Mouse (Mus musculus) hindbrain, postnatal 0 days (tissue): Measurements from ENCODE around the gene 4833439L19Rik. TPM values are rescaled to one million over a fixed set of nuclear protein-coding genes. Genes with fewer than 3 reads are reported as not detected.
A peak's percentile ranks its signal among the peaks of the same experiment; 100 is the strongest.

ENCODE experiments used
- ATAC-seq: fragments of 200-750 bp; cut with Nextera tagmentation; 2 replicates; pipeline ENCODE4 v1.8.0; 2017; ENCODE audit warnings: mild to moderate bottlenecking, moderate TSS enrichment, moderate library complexity
- DNase-seq: peaks from one replicate; pipeline ENCODE4 v3.0.0-alpha.2; 2015; ENCODE audit warnings: low spot score
- H3K27ac ChIP-seq: fragments of 300-500 bp; sonication (generic); 2 replicates; pipeline ENCODE4 v1.5.1; 2014; ENCODE audit warnings: mild to moderate bottlenecking
- H3K27me3 ChIP-seq: fragments of 300-500 bp; sonication (generic); 2 replicates; pipeline ENCODE4 v1.6.1; 2014; ENCODE audit warnings: low read length, mixed read lengths; ENCODE audit not compliant: insufficient read depth
- H3K36me3 ChIP-seq: fragments of 300-500 bp; sonication (generic); 2 replicates; pipeline ENCODE4 v1.6.1; 2014; ENCODE audit warnings: low read length, mixed read lengths; ENCODE audit not compliant: insufficient read depth
- H3K4me1 ChIP-seq: fragments of 300-500 bp; sonication (generic); 2 replicates; pipeline ENCODE4 v1.6.1; 2014; ENCODE audit warnings: antibody characterized with exemption, low read length, mixed read lengths; ENCODE audit not compliant: insufficient read depth
- H3K4me2 ChIP-seq: fragments of 300-500 bp; sonication (generic); 2 replicates; pipeline ENCODE4 v1.6.1; 2014; ENCODE audit warnings: low read depth, mild to moderate bottlenecking, low read length, moderate library complexity, mixed read lengths
- H3K4me3 ChIP-seq: fragments of 300-500 bp; sonication (generic); 2 replicates; pipeline ENCODE4 v1.5.1; 2014; ENCODE audit warnings: low read length
- H3K9ac ChIP-seq: fragments of 300-500 bp; sonication (generic); replicated peaks from 2 replicates; pipeline ENCODE4 v1.6.1; 2014; ENCODE audit warnings: mild to moderate bottlenecking, low read length, moderate library complexity, mixed read lengths
- H3K9me3 ChIP-seq: fragments of 300-500 bp; sonication (generic); 2 replicates; pipeline ENCODE4 v1.6.1; 2016; ENCODE audit warnings: low read length, mixed read lengths
- CTCF ChIP-seq: IDR thresholded peaks from 2 replicates; pipeline ENCODE4 v1.5.1; 2016; ENCODE audit warnings: antibody characterized with exemption, control low read depth, low read depth
- WGBS: fragments of 180-500 bp; shearing (Covaris S2); extraction: QIAGEN DNeasy Blood & Tissue Kit; methylation state at CpG from one replicate; pipeline ENCODE4 v1.1.7; 2014; 5-methylcytosine and 5-hydroxymethylcytosine counted together
- polyA plus RNA-seq: library from polyadenylated mRNA; unstranded; fragments of >200 nt; fragmentation: Nextera tagmentation; extraction: Ambion mirVana; gene quantifications from 2 replicates; pipeline ENCODE4 v1.2.1, GENCODE M21; 2015
- total RNA-seq: library from RNA; depleted of rRNA; stranded (reverse); fragments of >200 nt; gene quantifications from 2 replicates; pipeline ENCODE4 v1.2.3, GENCODE M21; 2014

The 4833439L19Rik gene
- total and polyA plus RNA-seq, 2 experiments from 2014 or later = 231 to 278 TPM

- H3K4me3 ChIP-seq = 0 out of 2 replicates have a peak overlapping the region, but pooled peaks have one; percentile 19
Observed at GRCm38 (mm10) chr13:54608002-54608401, 42.8 kb upstream of the 4833439L19Rik start.

GRCm38 (mm10) chr13:54607204-54607603, 42.0 kb upstream of the 4833439L19Rik start:
- Histone ChIP-seq H3K4me3 (no peak overlapping the region), H3K4me2 (no peak overlapping the region), H3K9ac (no peak overlapping the region), H3K27me3 (no peaks in the 10 kb centered on the region), H3K4me1 (peaks cover 20% of the 10 kb centered on the region), H3K36me3 (0 out of 2 replicates have a peak, but pooled peaks cover 13% of the 10 kb centered on the region), H3K9me3 (no peaks in the 10 kb centered on the region), H3K27ac (no peak overlapping the region)
- WGBS = 72% methylated on average over 5 of the region's 5 CpGs
- TF ChIP-seq CTCF = no peak
- DNase-seq = no peak
- no peak for ATAC-seq

More at GRCm38 (mm10) chr13:54608002-54608401, 42.8 kb upstream of the 4833439L19Rik start:
- Histone ChIP-seq H3K4me1 (peaks cover 20% of the 10 kb centered on the region), H3K9ac (no peak overlapping the region), H3K27me3 (no peaks in the 10 kb centered on the region), H3K4me2 (peak overlapping the region; percentile 74), H3K9me3 (no peaks in the 10 kb centered on the region), H3K27ac (no peak overlapping the region), H3K36me3 (0 out of 2 replicates have a peak, but pooled peaks cover 13% of the 10 kb centered on the region)
- no peak for TF ChIP-seq CTCF
- DNase-seq (no peak), ATAC-seq (no peak)
- 45% methylated on average over 3 of the region's 3 CpGs for WGBS

GRCm38 (mm10) chr13:54605426-54605825, 40.2 kb upstream of the 4833439L19Rik start:
- no peak for TF ChIP-seq CTCF
- Histone ChIP-seq H3K4me3 (no peak overlapping the region), H3K4me2 (no peak overlapping the region), H3K9ac (no peak overlapping the region), H3K4me1 (peaks cover 20% of the 10 kb centered on the region), H3K36me3 (peaks cover 20% of the 10 kb centered on the region; the same call in 1 of the 2 replicates), H3K9me3 (no peaks in the 10 kb centered on the region), H3K27ac (no peak overlapping the region), H3K27me3 (no peaks in the 10 kb centered on the region)
- 78% methylated on average over 5 of the region's 5 CpGs for WGBS
- no peak for ATAC-seq
- no peak for DNase-seq

- WGBS = 52% methylated on average over 4 of the region's 4 CpGs
- Histone ChIP-seq H3K9me3 (no peaks in the 10 kb centered on the region), H3K9ac (no peak overlapping the region), H3K4me3 (no peak overlapping the region), H3K4me1 (peaks cover 13% of the 10 kb centered on the region), H3K27ac (no peak overlapping the region), H3K36me3 (peaks cover 20% of the 10 kb centered on the region; the same call in 1 of the 2 replicates), H3K27me3 (no peaks in the 10 kb centered on the region), H3K4me2 (no peak overlapping the region)
- TF ChIP-seq CTCF = no peak
- no peak for DNase-seq
- ATAC-seq = no peak
Observed at GRCm38 (mm10) chr13:54604221-54604620, 39.0 kb upstream of the 4833439L19Rik start.

- H3K4me3 ChIP-seq = no peak overlapping the region
- ATAC-seq = no peak
- H3K4me1 ChIP-seq = peaks cover 6% of the 10 kb centered on the region
- peak; percentile 16 for DNase-seq
- no peak overlapping the region for H3K27ac ChIP-seq
- no peaks in the 10 kb centered on the region for H3K9me3 ChIP-seq
- H3K27me3 ChIP-seq = no peaks in the 10 kb centered on the region
- peaks cover 21% of the 10 kb centered on the region; the same call in 1 of the 2 replicates for H3K36me3 ChIP-seq
- H3K4me2 ChIP-seq = no peak overlapping the region
- TF ChIP-seq CTCF = no peak
- no peak overlapping the region for H3K9ac ChIP-seq
Observed at GRCm38 (mm10) chr13:54603501-54603900, 38.3 kb upstream of the 4833439L19Rik start.

- WGBS = 53% methylated on average over 3 of the region's 3 CpGs
- Histone ChIP-seq H3K36me3 (peaks cover 23% of the 10 kb centered on the region; the same call in 1 of the 2 replicates), H3K4me3 (no peak overlapping the region), H3K4me1 (no peaks in the 10 kb centered on the region), H3K27ac (no peak overlapping the region), H3K9me3 (no peaks in the 10 kb centered on the region), H3K4me2 (no peak overlapping the region), H3K9ac (no peak overlapping the region), H3K27me3 (no peaks in the 10 kb centered on the region)
- no peak for TF ChIP-seq CTCF
- ATAC-seq (no peak), DNase-seq (no peak)
Observed at GRCm38 (mm10) chr13:54602639-54603111, 37.4 kb upstream of the 4833439L19Rik start.

- Histone ChIP-seq H3K27me3 (no peaks in the 10 kb centered on the region), H3K27ac (no peak overlapping the region), H3K9me3 (no peaks in the 10 kb centered on the region), H3K36me3 (peaks cover 18% of the 10 kb centered on the region; the same call in 1 of the 2 replicates), H3K4me3 (no peak overlapping the region), H3K4me2 (no peak overlapping the region), H3K4me1 (no peaks in the 10 kb centered on the region), H3K9ac (no peak overlapping the region)
- no peak for DNase-seq
- 87% methylated on average over 12 of the region's 12 CpGs for WGBS
- no peak for ATAC-seq
- TF ChIP-seq CTCF = no peak
Observed at GRCm38 (mm10) chr13:54598622-54599143, 33.4 kb upstream of the 4833439L19Rik start.
